Mouse (Mus musculus) myocyte (in vitro differentiated cells): Measurements from ENCODE around the gene Isg15.

ENCODE experiments used
- E2F4 ChIP-seq: IDR thresholded peaks from one replicate; pipeline ENCODE4 v1.6.1; 2011; ENCODE audit warnings: mild to moderate bottlenecking, control low read depth, moderate library complexity; ENCODE audit not compliant: insufficient read depth
- MAX ChIP-seq: IDR thresholded peaks from one replicate; pipeline ENCODE4 v1.6.1; 2011; ENCODE audit warnings: low read depth, mild to moderate bottlenecking, control low read depth
- POLR2A ChIP-seq: IDR thresholded peaks from one replicate; pipeline ENCODE4 v1.6.1; 2011; ENCODE audit warnings: low read depth, mild to moderate bottlenecking, control low read depth, moderate library complexity; ENCODE audit not compliant: insufficient read length
- POLR2AphosphoS2 ChIP-seq: IDR thresholded peaks from one replicate; pipeline ENCODE4 v1.6.1; 2011; ENCODE audit warnings: low read depth, control low read depth; ENCODE audit not compliant: insufficient read length

- TF ChIP-seq E2F4 (no peak), POLR2A (no peak), MAX (no peak), POLR2AphosphoS2 (no peak)
Observed at GRCm38 (mm10) chr4:156202462-156202893, 1.9 kb upstream of the Isg15 start.
